Mouse (Mus musculus): ENCODE data around the gene Aamp.

The Aamp gene

DNA sequence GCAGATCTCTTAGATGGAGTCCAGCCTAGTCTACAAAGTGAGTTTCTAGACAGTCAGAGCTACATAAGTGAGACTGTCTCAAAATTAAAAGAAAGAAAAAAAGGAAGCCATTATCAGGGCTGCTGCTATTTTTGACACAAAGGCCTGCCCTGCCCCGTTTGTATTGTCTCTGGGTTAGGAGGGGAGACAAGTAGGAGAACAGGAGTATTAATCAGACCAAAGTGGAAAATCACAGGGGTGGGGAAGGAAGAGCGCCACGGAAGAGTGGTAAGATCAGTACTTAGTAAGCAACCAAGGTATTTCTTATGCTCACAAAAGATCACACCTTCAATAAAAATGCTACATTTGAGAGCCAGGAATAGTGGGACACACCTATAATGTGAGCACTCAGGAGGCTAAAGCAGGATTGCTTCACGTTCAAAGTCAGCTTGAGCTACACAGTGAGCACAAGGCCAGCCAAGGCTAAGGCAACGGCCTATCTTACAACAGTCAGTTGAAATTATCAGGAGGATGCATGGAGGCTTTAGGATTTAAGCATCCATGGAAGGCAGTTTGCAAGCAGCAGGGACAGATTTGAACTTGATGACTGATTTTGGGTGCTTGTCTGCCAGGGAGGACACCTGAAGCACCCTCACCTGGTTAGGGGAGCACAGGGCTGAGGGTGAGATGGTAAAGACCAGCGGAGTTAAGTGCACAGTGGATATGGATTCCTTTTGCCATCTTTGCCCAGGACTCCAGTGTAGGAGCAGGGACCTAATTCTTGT lies 16.0 kb upstream of the Aamp start:
- DNase-seq = no peak

DNA sequence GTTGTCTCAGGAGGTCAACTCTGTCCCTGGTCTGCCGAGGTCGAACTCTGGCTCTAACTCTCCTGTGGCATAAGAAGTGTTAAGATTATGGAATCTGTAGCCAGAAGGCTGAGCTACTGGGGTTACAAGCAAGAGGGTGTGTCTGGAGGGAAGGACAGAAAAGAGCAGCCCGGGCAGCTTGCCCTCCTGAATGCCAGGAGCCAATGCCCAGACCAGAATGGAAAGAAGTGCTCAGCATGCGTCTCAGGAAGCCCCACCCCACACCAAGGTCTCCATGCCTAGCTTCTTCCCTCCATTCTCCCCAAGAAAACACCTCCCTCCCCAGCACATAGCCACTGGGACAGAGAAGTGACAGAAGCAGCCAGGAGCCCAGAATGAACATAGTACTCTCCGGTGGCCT lies 14.5 kb upstream of the Aamp start:
- DNase-seq = no peak

DNA sequence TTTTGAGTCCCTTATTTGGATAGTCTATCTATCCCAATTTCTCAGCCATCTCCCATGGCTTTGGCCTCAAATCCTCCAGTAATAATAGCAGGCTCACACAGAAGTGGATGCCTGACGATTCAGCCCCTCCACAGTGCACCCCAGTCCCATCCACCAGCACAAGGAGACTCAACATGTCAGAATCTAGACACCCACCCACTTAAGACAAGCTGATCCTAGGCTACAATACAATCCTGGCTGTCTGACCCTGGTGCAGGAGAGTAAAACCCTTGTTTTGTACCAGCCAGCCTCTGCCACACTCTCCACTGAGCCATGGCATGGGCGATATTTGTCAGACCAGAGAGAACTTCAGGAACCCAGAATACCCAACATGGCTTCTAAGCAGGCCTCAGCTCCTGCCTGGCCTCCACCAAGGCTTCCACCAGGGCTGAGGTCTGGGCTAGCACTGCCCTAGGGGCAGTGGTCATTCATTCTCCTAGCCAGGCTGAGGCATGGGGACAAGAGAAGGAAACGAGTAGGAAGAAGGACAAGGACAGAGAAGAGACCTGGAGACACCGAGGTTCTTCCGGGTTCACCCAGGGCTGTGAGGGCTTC lies 13.7 kb upstream of the Aamp start:
- no peak for DNase-seq

DNA sequence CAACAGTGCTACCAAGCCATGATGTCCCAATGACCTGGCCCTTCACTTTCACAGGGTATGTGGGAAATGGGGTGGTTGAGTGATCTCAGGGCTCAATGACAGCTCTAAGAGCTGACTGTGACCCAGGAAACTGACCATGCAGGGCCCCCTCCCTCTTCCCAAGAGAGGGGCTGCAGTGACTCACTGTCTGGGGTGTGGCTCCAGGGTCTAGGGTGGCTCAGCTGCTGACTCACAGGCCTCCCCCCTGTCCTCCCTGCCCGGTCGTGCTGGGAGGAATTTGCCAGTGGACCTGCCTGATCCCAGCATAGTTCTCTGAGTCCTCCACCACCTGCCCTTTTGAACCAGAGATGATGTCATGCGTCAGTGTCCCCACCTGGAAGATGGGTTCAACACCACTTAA lies 12.7 kb upstream of the Aamp start:
- DNase-seq = no peak

DNA sequence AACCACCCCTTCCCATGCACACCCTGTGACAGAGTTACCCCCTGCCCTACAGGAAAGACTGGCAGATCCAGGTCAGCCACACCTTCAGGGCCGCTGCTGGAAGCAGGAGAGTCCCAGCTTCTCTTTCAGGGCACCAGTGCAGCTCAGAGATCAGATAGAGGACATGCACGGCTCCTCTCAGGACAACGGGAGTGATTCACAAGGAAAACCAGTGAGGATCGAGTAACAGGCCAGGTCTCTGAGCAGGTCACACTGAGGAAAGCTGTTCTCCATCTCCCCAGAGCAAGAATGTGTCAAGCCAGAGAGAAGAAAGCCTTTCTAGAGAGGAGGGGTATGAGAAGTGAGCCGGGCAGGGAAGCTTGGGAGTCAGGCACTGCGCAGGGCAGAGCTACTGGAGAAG lies 11.9 kb upstream of the Aamp start:
- no peak for DNase-seq

DNA sequence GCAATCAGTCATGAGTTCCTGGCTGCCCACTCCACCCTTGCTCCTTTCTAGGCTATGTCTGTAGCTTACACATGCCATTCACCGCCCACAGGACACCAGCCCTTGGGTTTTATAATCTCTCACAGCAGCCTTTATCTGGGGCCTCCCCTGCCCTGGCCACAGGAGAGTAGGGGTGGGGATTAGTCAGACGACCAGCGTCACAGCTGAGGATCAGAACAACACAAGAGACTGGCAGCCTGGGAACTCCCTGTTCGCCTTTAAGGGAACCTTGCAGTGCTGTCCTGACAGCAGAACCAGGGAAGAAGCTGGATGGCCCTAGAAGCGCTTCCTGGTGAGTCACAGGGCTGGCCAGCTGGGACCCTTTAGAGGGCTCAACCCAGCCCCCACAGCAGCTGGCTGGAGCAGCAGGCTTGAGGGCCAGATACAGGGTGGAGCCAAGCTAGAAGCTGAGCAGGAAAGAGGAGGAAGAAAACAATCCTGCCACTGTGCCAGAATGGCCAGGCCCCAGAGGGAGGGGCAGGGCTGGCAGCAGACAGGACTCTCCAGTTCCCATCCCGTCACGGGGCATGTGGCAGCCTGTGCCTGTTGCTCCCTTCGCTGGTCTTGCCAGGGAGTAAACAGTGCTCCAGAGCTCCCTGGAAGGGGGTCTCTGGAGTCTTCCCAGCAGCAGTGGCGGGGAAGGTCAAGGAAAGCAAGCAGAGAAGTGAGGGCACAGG lies 11.1 kb upstream of the Aamp start:
- no peak for DNase-seq

DNA sequence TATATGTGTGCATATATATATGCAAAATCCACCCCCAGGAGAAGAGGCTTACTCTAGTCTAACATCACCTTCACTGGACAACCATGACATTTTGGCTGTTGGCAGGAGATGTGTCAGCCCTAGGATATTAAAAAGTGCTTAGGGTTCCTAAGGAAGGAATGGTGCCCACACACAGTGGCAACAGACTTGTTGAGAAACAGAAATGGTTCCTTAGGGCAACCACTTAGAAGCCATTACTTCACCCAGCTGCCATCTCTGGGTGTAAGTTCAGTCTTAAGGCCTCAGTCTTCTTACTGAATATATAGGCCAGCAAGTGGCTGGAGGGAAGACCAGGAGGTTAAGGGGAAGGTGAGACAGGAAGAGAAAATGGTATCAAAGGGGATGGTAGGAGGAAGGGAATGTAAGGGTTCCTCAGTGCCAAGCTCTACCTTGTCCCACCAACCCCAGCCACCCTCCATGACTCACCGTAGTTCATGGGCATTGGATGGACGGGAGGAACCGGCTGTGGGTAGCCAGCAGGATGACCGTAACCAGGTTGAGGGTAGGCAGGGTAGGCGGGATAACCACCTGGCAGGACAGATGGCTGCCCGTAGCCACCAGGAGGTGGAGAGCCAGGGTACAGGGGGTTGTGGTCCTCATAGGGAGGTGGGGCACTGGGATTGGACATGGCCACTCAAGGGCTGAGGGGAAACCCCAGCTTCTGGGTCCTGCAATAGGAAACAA lies 10.4 kb upstream of the Aamp start:
- no peak for DNase-seq

DNA sequence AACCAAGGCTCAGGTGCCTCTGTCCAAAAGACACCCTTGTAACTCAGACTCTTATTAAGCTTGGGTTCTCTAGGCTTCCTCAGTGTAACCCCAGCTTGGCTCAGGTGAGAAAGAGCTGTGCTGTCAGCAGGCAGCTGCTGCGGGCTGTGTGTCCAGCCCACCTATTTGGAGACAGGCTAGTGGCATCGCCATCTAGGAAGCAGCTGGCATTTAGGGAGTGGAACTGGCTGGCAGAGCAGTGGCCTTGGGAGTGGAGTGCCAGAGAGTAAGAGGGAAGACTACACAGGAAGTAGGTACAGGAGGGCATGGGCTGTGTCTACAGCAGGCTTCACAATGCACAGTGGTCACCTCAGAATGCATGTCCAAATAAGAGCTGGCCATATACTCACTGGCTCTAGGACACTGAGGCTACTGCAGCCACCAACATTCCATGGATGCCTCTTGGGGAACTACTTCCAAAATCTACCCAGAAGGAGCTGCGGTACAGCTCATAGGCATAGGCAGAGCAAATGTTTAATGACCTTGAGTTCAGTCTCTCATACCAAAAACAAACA lies 9.6 kb upstream of the Aamp start:
- DNase-seq = no peak

DNA sequence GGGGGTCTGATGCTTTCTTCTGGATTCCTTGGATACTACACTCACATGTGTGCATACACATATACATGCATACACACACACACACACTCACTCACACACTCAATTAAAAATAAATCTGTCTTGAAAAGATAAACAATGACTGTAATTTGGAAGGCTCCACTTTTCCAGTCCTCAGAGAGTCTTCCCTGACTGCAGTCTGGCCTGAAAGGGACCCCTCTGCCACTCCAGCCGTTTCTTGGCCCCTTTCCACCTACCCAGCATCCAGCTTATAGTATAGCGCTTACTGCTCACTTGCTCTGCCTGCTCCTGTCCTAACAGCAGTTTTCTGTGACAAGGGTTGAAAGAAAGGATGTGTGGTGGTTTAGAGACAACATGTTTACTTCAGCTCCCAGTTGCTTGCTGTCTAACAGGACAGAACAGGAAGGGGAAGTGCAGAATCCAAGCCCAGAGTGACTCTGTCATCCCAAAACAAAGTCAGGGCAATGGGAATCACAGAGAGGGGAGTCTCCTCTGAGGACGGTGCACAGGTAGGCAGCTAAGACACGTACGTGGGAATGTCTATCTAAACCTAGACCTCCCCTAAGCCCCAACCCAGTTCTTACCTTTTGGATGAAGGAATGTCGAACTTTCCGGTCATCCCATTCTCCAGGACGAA lies 8.9 kb upstream of the Aamp start:
- no peak for DNase-seq

DNA sequence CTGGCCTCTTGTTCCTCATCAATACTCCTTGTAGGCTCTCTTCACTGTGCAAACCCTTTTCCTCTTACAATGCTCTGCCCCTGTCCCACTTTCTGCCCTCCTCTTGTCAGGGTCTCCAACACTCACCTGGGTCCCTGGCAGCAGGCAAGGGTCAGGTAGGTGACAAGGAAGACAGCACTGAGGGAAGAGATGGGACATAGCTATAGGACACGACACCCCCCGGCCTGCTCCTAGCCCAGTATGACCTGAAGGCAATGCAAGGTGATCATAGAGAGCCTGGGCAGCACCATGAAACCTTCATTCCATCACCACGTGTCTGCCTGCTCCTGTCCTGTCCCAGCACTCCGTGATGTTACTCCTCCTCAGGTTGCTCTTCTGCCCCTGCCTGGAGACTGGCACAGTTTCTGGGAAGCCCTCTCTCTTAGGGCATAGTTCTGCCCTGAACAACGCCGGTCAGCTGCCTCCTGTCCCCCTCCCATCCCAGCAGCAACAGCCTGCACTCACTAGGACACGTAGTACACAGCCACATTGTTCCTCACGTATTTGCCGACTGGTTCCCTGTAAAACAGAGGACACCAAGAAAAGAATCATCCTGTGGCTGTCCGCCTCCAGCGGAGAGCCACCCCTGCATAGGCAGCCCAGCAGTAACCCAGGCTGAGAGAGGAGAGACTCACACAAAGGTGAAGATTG lies 7.9 kb upstream of the Aamp start:
- DNase-seq = no peak

DNA sequence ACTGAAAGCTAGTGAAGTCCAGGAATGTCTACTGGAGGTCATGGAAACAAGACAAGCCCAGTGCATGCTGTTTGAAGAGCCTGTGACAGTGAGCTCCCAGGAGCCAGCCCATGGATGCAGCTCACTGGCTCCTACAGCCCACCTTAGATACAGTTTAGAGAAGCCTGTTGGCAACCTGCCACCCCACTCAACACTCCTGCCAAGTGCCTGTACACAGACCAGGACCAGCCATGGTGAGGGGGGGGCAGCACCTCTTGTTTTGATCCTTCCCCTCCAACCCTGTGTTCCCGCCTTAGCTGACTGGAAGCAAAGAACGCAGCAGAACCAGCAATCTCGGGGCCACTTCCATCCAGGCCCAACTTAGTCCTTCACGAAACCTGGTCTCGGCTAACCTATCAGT lies 5.6 kb upstream of the Aamp start:
- no peak for DNase-seq

DNA sequence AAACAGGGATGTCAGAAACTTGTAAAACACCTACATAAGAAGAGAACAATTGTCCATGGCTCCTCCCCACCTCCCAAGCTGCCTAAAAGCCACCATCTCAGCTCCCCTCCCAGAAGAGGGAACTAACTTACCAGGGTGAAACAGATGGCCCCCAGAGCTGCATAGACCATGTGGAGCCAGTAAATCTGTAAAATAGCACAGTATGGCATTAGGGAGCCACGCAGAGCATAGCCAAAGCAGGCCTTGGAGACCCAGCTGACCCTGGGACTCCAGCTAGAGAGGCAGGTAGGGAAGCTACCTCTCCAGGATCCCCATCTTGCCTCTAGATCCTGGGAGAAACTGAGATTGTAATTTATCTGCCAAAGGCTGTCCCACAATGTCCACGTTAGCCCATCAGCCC lies 5.2 kb upstream of the Aamp start:
- DNase-seq = no peak

DNA sequence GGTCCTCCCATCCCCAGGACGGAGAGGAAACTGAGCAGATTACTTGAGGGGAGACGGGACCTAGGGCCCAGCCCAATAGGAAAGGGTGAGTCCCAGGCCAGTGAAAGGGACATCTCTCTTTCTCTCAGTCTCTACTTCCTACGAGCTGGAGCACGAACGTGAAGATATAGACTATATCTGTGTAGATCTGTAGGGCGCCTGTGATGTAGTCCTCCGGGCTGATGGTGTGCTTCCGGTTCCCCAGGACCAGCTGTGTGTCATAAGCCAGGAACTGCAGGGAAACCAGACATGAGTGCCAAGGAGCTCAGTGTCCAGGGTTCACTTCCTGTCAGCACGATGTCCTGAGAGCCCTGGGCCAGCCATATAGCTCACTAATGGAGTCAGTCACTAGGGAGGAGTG lies 4.7 kb upstream of the Aamp start:
- DNase-seq = no peak

DNA sequence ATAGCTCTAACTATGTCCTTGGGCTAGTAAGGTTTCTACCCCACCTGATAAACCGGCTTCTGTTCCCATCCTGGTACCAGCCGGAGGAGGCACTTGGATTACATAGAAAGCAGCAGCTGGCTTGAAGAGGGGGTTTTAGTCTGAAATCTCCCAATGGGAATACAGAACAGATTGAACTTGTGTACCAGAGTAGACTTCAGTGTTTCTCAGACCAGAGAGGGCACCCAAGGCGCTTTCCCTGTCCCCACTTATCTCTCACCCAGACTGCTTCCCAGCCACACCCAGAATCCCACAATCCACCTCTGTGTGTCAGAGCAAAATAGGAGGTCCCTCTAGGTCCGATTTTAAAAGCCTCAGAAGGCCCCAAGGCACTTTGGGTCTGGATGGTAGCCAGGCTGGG lies 3.8 kb upstream of the Aamp start:
- no peak for DNase-seq

DNA sequence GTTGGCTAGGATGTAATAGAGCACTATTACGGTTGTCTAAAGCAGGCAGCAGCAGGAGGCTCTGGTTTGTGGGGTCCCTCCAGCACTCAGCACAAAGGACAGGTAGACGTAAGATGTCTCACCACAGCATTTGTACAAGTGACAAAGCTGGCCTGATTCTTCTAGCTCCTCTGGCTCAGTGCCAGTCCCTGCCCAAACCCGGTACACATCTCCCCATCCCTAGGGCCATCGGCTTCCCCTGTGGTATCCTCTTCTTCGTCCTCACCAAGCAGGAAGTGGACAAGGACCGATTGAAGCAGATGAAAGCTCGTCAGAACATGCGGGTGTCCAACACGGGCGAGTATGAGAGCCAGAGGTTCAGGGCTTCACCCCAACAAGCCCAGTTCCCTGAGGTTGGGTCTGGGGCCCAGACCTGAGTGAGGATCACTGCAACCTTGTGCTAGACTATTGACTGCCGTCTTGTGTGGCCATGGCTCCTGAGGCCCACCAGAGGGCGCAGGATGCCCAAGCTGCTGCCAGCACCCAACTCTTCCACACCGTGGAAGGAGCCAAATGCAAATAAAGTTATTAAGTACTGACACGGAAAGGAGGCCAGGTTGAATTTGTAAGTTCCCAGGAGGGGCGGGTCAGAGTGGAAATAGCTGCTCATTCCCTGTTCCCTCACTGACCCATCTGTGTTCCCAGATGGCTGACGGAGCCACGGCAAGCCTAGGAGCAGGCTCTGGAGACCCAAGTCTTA lies 2.5 kb upstream of the Aamp start:
- DNase-seq = peak in 1 of 2 experiments; percentile 26

DNA sequence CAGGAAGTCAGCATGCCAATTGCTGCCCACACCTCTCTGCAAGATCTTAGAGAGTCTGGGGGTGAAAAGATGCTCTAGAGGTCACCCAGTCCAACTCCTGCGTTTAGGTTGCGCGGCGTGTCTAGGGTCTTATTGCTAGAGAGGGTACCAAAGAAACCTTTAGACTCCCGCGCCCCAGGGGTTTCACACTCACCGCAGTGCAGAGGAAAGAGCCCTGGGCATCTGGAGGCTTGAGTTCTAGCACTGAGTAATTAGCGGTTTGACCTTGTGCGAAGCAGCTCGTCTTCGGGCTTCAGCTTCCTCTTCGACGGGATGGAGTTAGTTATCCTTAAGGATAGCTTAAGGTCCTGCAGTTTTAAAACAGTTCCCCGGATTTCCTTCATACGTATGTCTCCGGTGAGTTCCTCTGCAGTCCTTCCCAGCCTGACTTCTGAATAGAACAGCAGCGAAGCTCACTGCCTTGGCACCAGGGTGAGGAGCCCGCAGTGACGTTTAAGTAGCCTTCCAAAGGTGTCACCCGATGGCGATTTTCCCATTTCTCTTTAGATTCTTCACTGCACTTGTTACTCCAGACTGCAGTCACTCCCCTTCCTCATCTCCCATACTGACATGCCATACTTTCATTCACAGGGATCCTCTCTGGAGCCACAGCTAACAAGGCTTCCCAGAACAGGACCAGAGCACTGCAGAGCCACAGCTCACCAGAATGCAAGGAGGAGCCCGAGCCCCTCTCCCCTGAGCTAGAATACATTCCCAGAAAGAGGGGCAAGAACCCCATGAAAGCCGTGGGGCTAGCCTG lies 873 bp upstream of the Aamp start:
- no peak for DNase-seq

DNA sequence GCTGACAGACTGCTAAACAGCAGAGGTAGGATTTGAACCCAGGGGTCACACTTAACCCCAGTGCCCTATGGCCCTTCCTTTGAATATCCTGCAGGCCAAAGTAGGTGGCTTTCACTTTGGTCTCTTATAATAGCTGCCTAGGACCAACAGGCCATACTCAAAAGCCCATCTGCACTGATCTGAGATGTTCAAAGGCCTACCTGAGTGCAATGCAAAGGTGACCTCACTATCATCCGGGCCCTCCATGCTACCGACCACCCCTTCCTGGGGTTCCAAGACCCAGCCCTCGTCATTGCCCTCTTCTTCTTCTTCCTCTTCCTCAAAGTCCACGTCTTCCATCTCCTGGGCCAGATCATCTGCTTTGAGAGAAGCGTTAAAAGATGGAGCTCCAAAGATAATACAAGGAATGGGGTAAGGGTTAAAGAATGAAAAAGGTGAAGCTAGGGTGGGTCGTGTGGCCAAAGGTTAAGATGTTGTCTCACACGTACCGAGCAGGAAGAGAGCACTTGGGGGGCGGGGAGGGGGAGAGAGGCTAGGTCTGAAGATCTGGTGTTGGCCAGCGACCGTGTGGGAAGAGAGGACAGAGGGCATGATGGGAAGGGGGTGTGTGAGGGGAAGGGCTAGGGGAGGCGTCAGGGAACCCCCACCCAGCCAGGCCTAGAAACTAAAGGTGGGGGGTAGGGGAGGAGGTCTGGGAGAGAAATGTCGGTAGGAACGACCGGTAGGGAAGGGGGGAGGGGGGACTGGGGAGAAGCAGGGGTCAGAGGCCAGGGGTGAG lies 663 bp downstream of the Aamp start:
- peak; percentile 40 to 70 for DNase-seq

DNA sequence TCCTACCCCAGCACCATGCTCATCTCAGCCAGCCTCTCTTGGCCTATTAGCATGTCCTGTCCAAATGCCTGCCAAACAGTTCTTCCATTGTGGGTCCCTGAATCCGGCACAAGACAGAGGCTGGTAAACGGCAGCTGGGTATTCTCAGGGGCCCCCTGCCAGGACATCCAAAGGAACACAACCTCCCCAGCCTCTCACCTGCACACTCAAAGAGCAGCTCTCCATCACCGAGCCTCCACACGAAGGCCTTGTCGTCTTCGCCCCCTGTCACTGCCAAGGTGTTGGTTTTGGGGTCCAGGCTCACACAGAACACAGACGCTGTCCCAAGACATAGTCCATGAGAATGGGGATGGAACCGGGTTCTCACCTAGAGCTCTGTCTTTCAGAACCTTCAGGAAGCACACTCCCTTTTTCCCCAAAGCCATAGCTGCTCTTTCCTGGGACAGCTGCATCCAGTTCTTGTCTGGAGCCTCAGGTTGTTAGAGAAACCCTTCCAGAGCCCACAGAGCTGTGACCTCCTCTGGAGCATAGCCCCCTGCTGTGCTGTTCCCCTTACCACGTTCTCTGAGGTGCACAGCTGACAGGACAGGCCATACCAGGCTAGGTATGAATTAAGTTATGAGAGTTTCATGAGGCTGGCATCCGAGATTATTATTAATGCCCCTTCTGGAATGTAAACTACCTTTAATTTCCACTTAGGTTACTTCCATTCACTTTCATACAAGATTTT lies 1.5 kb downstream of the Aamp start:
- DNase-seq = no peak

DNA sequence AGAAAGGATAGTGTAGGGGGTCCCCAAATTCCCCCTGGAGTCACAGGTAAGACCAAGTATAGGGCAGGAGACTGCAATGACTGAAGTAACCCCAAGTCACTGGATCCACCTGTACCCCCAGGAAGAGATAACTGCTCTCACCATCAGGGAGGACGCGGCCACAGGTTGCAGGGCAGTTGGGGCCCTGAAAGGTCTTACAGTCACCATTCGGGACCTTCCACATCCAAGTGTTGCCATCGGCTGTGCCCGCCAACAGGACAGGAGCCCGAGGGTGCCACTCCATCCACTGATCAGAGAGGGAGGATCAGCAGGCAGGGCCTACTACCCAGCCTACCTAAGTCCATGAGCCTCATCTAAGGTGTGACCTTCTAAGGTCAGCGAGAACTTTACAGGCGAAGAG lies 2.7 kb downstream of the Aamp start:
- DNase-seq = no peak

Measured in thymus, postnatal 36 days (tissue).